Mouse (Mus musculus) cerebellum, adult 9-11 months (tissue): ENCODE data around the gene Hoxa9.

Experiments
- DNase-seq: peaks from one replicate; pipeline ENCODE4 v3.0.0; 2022

The Hoxa9 gene

GRCm38 (mm10) chr6:52227470-52228222 lies 3.2 kb downstream of the Hoxa9 start:
- DNase-seq = no peak

DNA sequence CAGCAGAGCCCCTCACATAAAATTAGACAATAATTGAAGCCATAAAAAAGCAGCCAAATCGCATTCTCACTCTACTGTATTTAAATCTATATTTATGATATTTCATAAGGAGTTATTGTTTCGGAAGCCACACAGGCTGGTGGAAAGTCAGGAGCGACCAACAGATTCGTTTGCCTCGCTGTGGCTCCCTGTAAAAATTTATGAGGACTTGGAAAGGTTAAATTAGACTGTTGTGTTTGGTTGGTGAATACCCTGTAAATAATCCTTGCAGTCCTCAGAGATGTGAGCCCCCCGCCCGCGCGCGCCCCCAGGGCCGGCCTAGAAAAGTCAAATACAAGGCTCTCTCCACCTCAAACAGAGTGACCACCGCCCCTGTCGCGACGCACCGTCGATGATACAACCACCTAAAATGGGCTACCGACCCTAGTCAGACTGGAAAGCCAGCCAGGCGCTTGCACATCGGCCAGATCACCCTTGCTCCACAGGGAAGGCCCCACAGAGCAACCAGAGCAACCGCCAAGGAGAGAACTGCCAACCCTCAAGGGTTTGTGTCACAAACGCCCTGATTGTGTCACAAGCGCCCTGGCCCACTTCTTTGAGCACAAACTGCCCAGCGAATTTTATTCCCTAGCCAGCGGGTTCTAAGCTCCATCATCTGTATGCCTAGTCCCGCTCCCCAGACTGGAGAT lies 4.2 kb downstream of the Hoxa9 start:
- DNase-seq = no peak

DNA sequence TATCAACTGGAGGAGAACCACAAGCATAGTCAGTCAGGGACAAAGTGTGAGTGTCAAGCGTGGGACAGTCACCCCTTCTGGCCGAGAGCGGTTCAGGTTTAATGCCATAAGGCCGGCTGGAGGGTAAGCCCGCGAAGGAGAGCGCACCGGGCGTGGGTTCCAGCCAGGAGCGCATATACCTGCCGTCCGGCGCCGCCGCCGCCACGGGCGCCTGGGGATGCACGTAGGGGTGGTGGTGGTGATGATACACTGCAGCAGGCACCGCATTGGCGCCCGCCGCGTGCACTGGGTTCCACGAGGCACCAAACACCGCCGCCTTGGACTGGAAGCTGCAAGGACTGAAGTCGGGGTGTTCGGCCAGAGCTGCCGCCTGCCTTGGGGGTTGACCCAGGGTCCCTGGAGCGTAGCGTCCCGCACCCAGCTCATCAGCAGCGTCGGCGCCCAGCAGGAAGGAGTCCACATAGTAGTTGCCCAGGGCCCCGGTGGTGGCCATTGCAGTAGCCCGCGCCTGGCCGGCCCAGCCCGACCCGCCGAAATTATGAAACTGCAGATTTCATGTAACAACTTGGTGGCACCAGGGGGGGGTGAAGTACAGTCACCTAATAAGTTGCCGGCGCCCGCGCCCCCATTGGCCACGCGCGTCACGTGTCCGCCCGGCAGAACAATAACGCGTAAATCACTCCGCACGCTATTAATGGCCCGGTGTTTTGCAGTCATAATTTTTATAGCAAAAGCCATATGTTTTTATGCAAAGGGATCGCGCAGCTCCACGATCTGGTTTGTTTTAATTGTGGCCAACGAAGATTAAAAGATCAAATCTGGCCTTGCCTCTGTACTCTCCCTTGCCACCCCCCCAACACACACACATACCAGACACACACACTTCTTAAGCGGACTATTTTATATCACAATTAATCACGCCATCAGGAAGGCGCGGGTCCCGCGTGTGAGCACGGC lies 5.0 kb downstream of the Hoxa9 start:
- DNase-seq = no peak

DNA sequence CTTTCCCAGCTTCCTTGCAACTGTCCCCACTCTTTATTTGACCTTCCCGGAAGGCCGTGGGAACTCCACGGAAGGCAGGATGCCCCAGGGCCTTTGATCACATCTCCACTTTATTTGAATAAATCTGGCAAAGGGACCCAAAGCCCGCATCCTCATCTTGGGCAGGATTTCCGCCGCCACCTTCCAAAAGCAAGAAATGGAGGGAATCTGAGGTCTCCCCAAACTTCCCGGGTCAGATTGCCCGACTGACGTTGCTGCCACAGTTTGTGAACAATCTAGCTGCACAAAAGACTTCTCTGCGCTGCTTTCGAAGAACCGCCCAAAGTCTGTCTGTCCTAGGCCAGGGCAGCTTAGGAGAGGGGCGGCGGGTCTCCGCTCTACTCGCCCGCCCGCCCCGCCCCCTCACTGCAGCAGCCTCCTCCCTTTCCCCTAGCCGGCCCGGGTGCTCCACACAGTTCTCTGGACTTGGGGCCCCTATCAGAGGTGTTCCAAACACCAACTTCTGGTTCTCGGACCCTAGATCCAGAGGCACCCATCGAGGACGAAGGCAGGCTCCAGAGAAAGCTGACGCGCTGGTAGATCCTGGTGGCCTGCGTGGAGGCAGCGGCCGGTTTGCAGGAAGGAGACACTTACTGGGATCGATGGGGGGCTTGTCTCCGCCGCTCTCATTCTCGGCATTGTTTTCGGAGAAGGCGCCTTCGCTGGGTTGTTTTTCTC lies 5.8 kb downstream of the Hoxa9 start:
- DNase-seq = no peak

DNA sequence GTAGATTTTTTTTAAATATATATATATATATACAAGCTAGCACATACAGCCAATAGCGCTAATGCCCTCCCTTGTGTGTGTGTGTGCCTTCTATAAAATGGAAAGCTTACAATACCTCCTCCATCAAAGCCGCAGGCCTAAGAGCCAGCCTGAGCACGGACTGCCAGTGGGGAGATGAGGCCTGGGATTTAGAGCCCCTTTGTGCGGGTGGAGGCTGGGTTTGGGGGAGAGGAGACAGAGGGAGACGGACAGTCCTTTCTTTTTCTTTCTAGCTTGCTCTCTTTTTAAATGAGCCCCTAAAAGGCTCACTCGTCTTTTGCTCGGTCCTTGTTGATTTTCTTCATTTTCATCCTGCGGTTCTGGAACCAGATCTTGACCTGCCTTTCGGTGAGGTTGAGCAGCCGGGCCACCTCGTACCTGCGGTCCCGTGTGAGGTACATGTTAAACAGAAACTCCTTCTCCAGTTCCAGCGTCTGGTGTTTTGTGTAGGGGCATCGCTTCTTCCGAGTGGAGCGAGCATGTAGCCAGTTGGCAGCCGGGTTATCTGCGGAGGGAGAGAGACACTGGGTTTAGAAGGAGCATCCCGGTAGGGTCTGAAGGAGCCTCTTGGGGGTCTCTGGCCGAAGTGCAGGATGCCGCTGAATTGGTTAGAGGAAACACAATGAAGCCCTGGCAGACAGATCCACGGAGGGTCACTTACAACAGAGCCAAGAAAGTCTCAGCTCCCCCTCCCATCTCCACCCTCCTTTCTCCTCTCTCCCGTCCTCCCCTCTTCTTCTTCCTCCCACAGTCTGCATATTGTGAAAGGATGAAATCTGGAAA lies 6.7 kb downstream of the Hoxa9 start:
- DNase-seq = no peak

DNA sequence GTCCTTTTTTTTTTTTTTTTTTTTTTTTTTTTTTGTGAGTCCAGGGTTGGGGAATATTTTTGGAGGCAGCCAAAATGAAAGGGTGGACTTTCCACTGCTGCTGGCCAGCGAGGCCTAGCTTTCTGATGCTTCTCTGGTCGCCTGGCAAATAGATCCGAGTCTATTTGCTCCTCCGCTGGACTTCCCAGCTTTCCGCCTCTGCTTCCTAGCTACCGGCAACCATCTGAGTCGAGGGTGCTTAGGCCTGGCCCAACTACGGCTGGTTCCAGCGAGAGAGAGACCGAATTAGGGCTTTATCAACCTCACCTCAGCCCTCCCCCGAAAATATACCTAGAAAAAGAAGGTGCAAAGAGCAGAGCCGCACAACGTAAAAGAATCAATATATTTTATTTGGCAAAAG lies 8.2 kb downstream of the Hoxa9 start:
- DNase-seq = no peak

DNA sequence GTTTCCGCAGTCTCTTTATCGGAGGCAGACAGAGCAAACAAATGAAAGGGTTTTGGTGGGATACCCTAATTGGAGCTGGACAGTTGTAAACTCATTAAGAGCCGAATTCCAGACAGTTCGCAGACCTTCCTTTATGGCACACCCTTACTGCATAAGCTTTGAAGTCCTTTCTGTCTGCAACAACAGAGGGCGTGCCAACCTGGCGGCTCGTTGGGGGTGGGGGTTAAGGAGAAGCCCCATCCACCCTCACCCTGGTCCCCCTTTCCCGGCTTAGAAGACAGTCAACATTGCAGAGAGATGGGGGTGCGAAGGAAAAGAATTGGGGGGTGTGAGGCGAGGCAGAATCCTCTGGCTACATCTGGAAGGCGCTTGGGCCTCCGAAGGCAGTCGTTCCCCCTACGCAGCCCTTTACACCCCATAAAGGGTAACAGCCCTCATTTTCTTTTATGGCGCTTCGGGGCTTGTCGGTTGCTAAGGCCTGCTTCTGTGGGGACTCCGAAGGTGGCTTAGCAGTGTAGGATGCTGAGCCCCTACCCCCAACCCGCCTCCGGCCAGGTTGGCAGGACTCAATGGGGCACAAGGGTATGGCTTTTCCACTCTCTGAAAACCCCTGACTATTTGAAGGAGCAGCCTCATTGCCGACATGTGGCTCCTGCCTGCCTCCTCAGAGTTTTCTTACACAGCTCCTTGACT lies 8.8 kb downstream of the Hoxa9 start:
- DNase-seq = no peak

GRCm38 (mm10) chr6:52221337-52221992 lies 9.4 kb downstream of the Hoxa9 start, which contains the start of gene Hoxa7:
Gene Hoxa7 (minus strand): TSS chr6:52221854.
- DNase-seq = peak; percentile 75

DNA sequence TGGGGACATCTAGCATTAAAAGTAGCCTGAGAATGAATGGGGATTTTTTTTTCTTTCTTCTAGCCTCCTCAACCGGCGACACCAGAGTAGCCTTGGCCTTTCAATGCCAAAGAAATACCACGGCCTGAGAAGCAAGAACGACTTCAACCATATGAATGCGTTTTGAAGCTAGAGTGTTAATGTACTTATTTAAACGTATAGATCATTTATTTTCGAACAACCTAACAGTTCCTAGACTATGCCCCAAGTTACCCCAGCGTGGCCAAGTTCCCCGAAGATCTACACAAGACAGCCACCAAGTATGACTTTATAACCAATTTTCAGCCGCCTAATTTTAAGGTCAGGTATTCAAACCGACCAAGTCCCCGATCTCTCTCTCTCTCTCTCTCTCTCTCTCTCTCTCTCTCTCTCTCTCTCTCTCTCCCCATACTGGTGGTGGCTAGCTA lies 10.0 kb downstream of the Hoxa9 start:
- no peak for DNase-seq

GRCm38 (mm10) chr6:52220003-52220864 lies 10.7 kb downstream of the Hoxa9 start:
- DNase-seq = no peak

- no peak for DNase-seq
Observed at GRCm38 (mm10) chr6:52219234-52219942, 11.5 kb downstream of the Hoxa9 start.

DNA sequence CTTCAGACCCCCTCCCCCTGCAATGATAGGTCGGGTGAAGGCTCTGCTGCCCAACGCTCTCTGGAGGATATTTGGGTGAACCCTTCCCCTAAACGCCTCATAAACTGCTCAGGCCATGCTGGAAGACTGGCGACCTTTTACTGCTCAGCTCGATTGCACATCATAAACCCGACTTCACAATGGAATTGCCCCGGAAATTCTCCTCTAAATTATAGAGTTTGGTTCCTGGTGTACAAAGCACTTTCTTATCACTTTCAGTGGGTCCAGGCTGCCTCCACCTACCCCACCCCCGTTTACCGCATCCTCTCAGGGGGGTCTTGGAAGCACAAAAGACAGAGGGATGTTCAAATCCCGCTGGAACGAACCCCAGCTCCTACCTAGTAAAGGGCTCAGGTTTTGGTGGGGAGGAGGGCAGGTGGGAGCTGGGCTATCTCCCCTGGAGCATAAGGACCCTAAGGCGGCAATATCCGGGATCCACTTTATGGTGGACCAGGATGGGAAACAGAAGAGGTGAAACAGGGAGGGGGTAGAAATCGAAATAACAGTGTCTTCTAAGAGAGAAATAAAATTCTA lies 12.2 kb downstream of the Hoxa9 start:
- no peak for DNase-seq

DNA sequence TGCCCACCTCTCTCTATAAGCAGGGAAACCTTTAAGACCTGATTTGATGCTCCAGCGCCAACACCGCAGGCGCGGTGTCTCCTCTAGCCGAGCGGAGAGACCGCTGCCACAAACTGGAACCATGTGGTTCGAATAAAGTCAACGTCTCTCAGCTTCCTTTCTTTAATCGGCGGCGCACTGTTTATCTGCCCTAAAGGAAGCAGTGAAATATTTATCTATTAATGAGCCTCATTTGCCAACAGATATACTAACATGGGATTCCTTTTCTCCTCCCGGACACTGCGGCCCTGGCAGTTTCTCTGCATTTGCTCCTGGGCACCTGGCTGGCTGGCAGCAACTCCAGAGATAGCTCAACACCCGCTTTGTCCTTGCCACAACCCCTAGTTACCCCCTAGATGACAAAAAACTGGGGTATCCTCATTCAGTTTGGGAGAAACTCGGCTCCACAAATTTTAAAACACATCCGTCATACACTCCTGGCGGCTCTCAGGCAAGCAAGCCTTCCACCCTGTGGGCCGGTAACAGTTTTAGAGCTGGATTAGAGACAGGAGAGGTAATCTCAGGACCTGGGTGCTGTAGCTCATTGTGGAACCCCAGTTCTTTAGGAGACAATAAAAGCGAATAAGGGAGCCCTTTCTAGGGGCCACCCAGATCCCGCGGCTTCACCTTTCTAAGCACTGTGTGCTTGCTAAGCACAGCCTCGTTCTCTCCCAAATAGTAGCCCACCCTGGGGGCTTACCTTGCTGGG lies 12.8 kb downstream of the Hoxa9 start:
- no peak for DNase-seq

- DNase-seq = no peak
Observed at GRCm38 (mm10) chr6:52217459-52217768, 13.5 kb downstream of the Hoxa9 start.

GRCm38 (mm10) chr6:52216691-52217458 lies 14.0 kb downstream of the Hoxa9 start:
- DNase-seq = no peak

- DNase-seq = no peak
Observed at GRCm38 (mm10) chr6:52215771-52216535, 14.9 kb downstream of the Hoxa9 start.
